Mouse (Mus musculus): ENCODE measurements around the gene Mrps36. TPM values are rescaled to one million over a fixed set of nuclear protein-coding genes. Genes with fewer than 3 reads are reported as not detected.
"Not testable (repeated sequence)": the region's sequence is repeated elsewhere in the genome, so short reads cannot be mapped to it uniquely, and the experiment has no call there.

Mrps36 gene
- polyA plus RNA-seq (2015; fragmentation: Nextera tagmentation; extraction: Ambion mirVana) = 119 and 125 TPM in 2 replicates

GRCm38 (mm10) chr13:100744036-100744744 lies at the start of gene Mrps36:
Mrps36 (minus strand) TSS chr13:100744659.
- peak within 1 kb of the TSS; percentile 96 for H3K27ac ChIP-seq
- under 1% methylated on average over 52 of the region's 52 CpGs for WGBS
- no peaks in the 10 kb centered on the region for H3K9me3 ChIP-seq
- ATAC-seq (replicated peaks) = peak; percentile 98
- no peaks in the 10 kb centered on the region for H3K27me3 ChIP-seq (replicated peaks)
- H3K9ac ChIP-seq = peak within 1 kb of the TSS; percentile 85
- H3K4me2 ChIP-seq = peak within 1 kb of the TSS; percentile 59
- H3K4me3 ChIP-seq = peak within 1 kb of the TSS; percentile 69
- no peaks in the 10 kb centered on the region for H3K36me3 ChIP-seq (replicated peaks)
- peaks cover 12% of the 10 kb centered on the region for H3K4me1 ChIP-seq

- no peak overlapping the region for H3K9ac ChIP-seq
- ATAC-seq (replicated peaks) = no peak
- 87% methylated on average over 3 of the region's 3 CpGs for WGBS
- H3K27ac ChIP-seq = no peak overlapping the region
- no peaks in the 10 kb centered on the region for H3K36me3 ChIP-seq (replicated peaks)
- H3K27me3 ChIP-seq (replicated peaks) = no peaks in the 10 kb centered on the region
- no peak overlapping the region for H3K4me3 ChIP-seq
- H3K4me1 ChIP-seq = peaks cover 8% of the 10 kb centered on the region
- no peaks in the 10 kb centered on the region for H3K9me3 ChIP-seq
- no peak overlapping the region for H3K4me2 ChIP-seq
These were observed 44.6 kb upstream of the Mrps36 start for GRCm38 (mm10) chr13:100789083-100789482.

GRCm38 (mm10) chr13:100788057-100788456 lies 43.6 kb upstream of the Mrps36 start:
- not testable (repeated sequence) for H3K27me3 ChIP-seq (replicated peaks); H3K9ac ChIP-seq; H3K4me1 ChIP-seq; ATAC-seq (replicated peaks); H3K36me3 ChIP-seq (replicated peaks); H3K27ac ChIP-seq; H3K9me3 ChIP-seq; H3K4me3 ChIP-seq; H3K4me2 ChIP-seq
- 97% methylated on average over 11 of the region's 14 CpGs for WGBS

- Histone ChIP-seq H3K27me3 (replicated peaks) (no peaks in the 10 kb centered on the region), H3K9ac (no peak overlapping the region), H3K4me3 (no peak overlapping the region), H3K4me2 (no peak overlapping the region), H3K36me3 (replicated peaks) (no peaks in the 10 kb centered on the region), H3K4me1 (peaks cover 8% of the 10 kb centered on the region), H3K27ac (no peak overlapping the region), H3K9me3 (no peaks in the 10 kb centered on the region)
- ATAC-seq (replicated peaks) = no peak
- WGBS = 71% methylated on average over 6 of the region's 6 CpGs
These were observed 43.0 kb upstream of the Mrps36 start for GRCm38 (mm10) chr13:100787316-100788010.

GRCm38 (mm10) chr13:100786414-100786867 lies 42.0 kb upstream of the Mrps36 start, which contains the start of gene Ccnb1:
Ccnb1 (minus strand) TSS chr13:100786570.
- ATAC-seq (replicated peaks) = peak; percentile 100
- Histone ChIP-seq H3K27ac (no peak within 1 kb of the TSS), H3K9me3 (no peaks in the 10 kb centered on the region), H3K4me3 (peak within 1 kb of the TSS; percentile 66), H3K9ac (peak within 1 kb of the TSS; percentile 43), H3K4me1 (peaks cover 8% of the 10 kb centered on the region), H3K4me2 (peak within 1 kb of the TSS; percentile 100), H3K27me3 (replicated peaks) (no peaks in the 10 kb centered on the region), H3K36me3 (replicated peaks) (no peaks in the 10 kb centered on the region)
- WGBS = under 1% methylated on average over 35 of the region's 35 CpGs

- ATAC-seq (replicated peaks) = peak; percentile 59
- H3K4me2 ChIP-seq = peak overlapping the region; percentile 100
- peak overlapping the region; percentile 66 for H3K4me3 ChIP-seq
- H3K9ac ChIP-seq = peak overlapping the region; percentile 43
- under 1% methylated on average over 30 of the region's 30 CpGs for WGBS
- H3K27ac ChIP-seq = no peak overlapping the region
- H3K4me1 ChIP-seq = peaks cover 8% of the 10 kb centered on the region
- H3K9me3 ChIP-seq = no peaks in the 10 kb centered on the region
- H3K36me3 ChIP-seq (replicated peaks) = no peaks in the 10 kb centered on the region
- no peaks in the 10 kb centered on the region for H3K27me3 ChIP-seq (replicated peaks)
These were observed 41.5 kb upstream of the Mrps36 start for GRCm38 (mm10) chr13:100785806-100786413.

- 84% methylated on average over 3 of the region's 3 CpGs for WGBS
- ATAC-seq (replicated peaks) = no peak
These were observed 33.0 kb upstream of the Mrps36 start for GRCm38 (mm10) chr13:100777491-100777890.

GRCm38 (mm10) chr13:100776710-100777109 lies 32.3 kb upstream of the Mrps36 start:
- H3K4me1 ChIP-seq = peaks cover 15% of the 10 kb centered on the region
- H3K27me3 ChIP-seq (replicated peaks) = no peaks in the 10 kb centered on the region
- no peak overlapping the region for H3K9ac ChIP-seq
- peak overlapping the region; percentile 96; the same call in 1 of the 2 replicates for H3K4me2 ChIP-seq
- H3K4me3 ChIP-seq = 0 out of 2 replicates have a peak overlapping the region, but pooled peaks have one; percentile 78
- 63% methylated on average over 6 of the region's 6 CpGs for WGBS
- no peak for ATAC-seq (replicated peaks)
- no peak overlapping the region for H3K27ac ChIP-seq
- H3K9me3 ChIP-seq = no peaks in the 10 kb centered on the region
- no peaks in the 10 kb centered on the region for H3K36me3 ChIP-seq (replicated peaks)

More at GRCm38 (mm10) chr13:100777491-100777890, 33.0 kb upstream of the Mrps36 start:
- Histone ChIP-seq H3K4me3 (no peak overlapping the region), H3K36me3 (replicated peaks) (no peaks in the 10 kb centered on the region), H3K27me3 (replicated peaks) (no peaks in the 10 kb centered on the region), H3K9ac (no peak overlapping the region), H3K4me1 (peaks cover 15% of the 10 kb centered on the region), H3K27ac (no peak overlapping the region), H3K9me3 (no peaks in the 10 kb centered on the region), H3K4me2 (no peak overlapping the region)

- peak; percentile 62; the same call in 1 of the 2 replicates for ATAC-seq (replicated peaks)
- Histone ChIP-seq H3K9me3 (no peaks in the 10 kb centered on the region), H3K27me3 (replicated peaks) (no peaks in the 10 kb centered on the region), H3K4me1 (peaks cover 15% of the 10 kb centered on the region), H3K36me3 (replicated peaks) (no peaks in the 10 kb centered on the region), H3K4me2 (peak overlapping the region; percentile 96), H3K9ac (peak overlapping the region; percentile 46), H3K27ac (peak overlapping the region; percentile 70), H3K4me3 (peak overlapping the region; percentile 78)
- 17% methylated on average over 8 of the region's 8 CpGs for WGBS
These were observed 31.6 kb upstream of the Mrps36 start for GRCm38 (mm10) chr13:100776056-100776419.

- no peaks in the 10 kb centered on the region for H3K9me3 ChIP-seq
- peak; percentile 98 for ATAC-seq (replicated peaks)
- H3K4me2 ChIP-seq = peak within 1 kb of the TSS; percentile 96
- peak within 1 kb of the TSS; percentile 70 for H3K27ac ChIP-seq
- H3K9ac ChIP-seq = peak within 1 kb of the TSS; percentile 46
- peaks cover 15% of the 10 kb centered on the region for H3K4me1 ChIP-seq
- H3K4me3 ChIP-seq = peak within 1 kb of the TSS; percentile 78
- under 1% methylated on average over 46 of the region's 46 CpGs for WGBS
- no peaks in the 10 kb centered on the region for H3K27me3 ChIP-seq (replicated peaks)
- H3K36me3 ChIP-seq (replicated peaks) = no peaks in the 10 kb centered on the region
These were observed 31.0 kb upstream of the Mrps36 start, which contains the start of gene Cenph for GRCm38 (mm10) chr13:100775252-100776055. Cenph (minus strand) TSS chr13:100775899.

- Histone ChIP-seq H3K4me2 (peak overlapping the region; percentile 96), H3K27ac (no peak overlapping the region), H3K27me3 (replicated peaks) (no peaks in the 10 kb centered on the region), H3K4me1 (peaks cover 15% of the 10 kb centered on the region), H3K9ac (no peak overlapping the region), H3K9me3 (no peaks in the 10 kb centered on the region), H3K36me3 (replicated peaks) (no peaks in the 10 kb centered on the region), H3K4me3 (peak overlapping the region; percentile 78; the same call in 1 of the 2 replicates)
- ATAC-seq (replicated peaks) = no peak
These were observed 30.2 kb upstream of the Mrps36 start for GRCm38 (mm10) chr13:100774704-100775103.

Measured in midbrain, embryonic 15.5 days (tissue).